ENCODE assay signal across 8 mouse cellular contexts in the genomic region with DNA sequence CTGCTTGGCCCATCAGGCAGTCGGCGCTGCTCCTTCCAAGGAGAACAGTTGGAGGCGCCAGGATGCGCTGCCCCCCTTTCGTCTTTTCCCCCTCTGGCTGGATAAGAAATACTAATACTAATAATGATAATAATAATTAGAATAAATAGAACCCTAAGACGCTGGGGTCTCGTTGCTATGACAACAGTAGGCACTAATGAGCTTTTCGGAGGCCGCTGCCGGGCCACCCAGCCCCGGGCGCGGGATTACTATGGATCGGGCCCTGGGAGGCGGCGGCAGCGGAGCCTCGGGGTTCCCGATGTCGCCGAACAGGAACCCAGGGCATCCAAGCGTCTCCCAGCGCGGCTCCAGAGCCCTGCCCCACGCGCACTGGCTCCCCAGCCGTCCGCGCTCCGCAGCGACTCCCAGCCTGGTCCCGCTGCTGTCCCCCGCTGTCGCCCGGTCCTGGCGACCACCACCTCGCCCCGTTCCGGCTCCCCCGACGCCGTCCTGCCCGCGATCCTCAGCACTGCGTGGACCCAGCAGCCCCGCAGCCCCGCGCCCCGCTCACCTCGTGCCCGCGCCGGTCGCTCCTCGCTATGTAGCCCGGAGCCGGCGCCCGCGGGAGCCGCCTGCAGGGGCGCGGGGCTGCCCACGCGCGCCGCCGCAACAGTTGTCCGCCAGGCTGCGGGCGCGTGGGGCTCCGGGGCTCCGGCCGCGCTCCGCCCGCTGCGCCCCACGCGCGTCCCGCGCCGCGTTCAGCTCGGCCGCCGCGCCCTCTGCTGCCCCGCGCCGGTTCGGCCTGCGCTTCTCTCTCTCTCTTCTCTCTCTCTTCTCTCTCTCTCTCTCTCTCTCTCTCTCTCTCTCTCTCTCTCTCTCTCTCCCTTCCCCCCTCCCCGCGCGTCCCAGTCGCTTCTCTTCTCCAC. TPM values are rescaled to one million over a fixed set of nuclear protein-coding genes. Genes with fewer than 3 reads are reported as not detected.
A peak's percentile ranks its signal among the peaks of the same experiment; 100 is the strongest.
DNase-seq lines count a peak whose midpoint lies in the region; ATAC-seq and TF ChIP-seq lines count a peak whose summit lies in the region.

No protein-coding gene starts in this region.

- H3K27me3 ChIP-seq in hindbrain, embryonic 10.5 days (ENCODE audit: insufficient read depth, poor library complexity, severe bottlenecking) = peaks cover 99% of the 10 kb centered on the region
- peaks cover 91% of the 10 kb centered on the region for H3K27me3 ChIP-seq in liver, embryonic 15.5 days

- ATAC-seq in liver, embryonic 15.5 days (ENCODE audit: insufficient read depth) = no peak

- under 1% methylated on average over 99 of the region's 99 CpGs for WGBS in hindbrain, embryonic 10.5 days
- 2% methylated on average over 85 of the region's 99 CpGs for WGBS in liver, embryonic 15.5 days (ENCODE audit: insufficient replicate concordance)

- H3K4me3 ChIP-seq in layer of hippocampus, adult 2 months = peak overlapping the region; percentile 78
- H3K4me3 ChIP-seq in hindbrain, embryonic 10.5 days = peak overlapping the region; percentile 63
- H3K4me3 ChIP-seq in liver, embryonic 15.5 days (replicated peaks) = peak overlapping the region; percentile 28

- no peaks in the 10 kb centered on the region for H3K9me3 ChIP-seq in hindbrain, embryonic 10.5 days
- no peaks in the 10 kb centered on the region for H3K9me3 ChIP-seq in liver, embryonic 15.5 days (replicated peaks)

- H3K27ac ChIP-seq in layer of hippocampus, adult 2 months = peak overlapping the region; percentile 96
- H3K27ac ChIP-seq in hindbrain, embryonic 10.5 days = peak overlapping the region; percentile 92
- H3K27ac ChIP-seq in liver, embryonic 15.5 days (replicated peaks) = no peak overlapping the region

- H3K4me1 ChIP-seq in hindbrain, embryonic 10.5 days (replicated peaks) = peaks cover 81% of the 10 kb centered on the region
- 0 out of 2 replicates have a peak, but pooled peaks cover 3% of the 10 kb centered on the region for H3K4me1 ChIP-seq in liver, embryonic 15.5 days (replicated peaks)

- no peaks in the 10 kb centered on the region for H3K36me3 ChIP-seq in hindbrain, embryonic 10.5 days
- H3K36me3 ChIP-seq in liver, embryonic 15.5 days (replicated peaks) = no peaks in the 10 kb centered on the region

- no peak; the same call in 1 of the 2 replicates for TF ChIP-seq CTCF in layer of hippocampus, adult 2 months (conservative IDR thresholded peaks at IDR 0.05)

- DNase-seq in layer of hippocampus, adult 2 months (ENCODE audit: low spot score in 2 of 2) = peak in 1 of 2 experiments; percentile 41
- no peak for DNase-seq in layer of hippocampus, adult 8-10 months (ENCODE audit: low spot score in 2 of 2)
- peak; percentile 32 for DNase-seq in embryo, embryonic 10.5 days (ENCODE audit: low spot score)
- DNase-seq in hindbrain, embryonic 10.5 days (ENCODE audit: low spot score) = no peak
- DNase-seq in frontal cortex, postnatal 25 days (ENCODE audit: low spot score in 2 of 2) = no peak
- no peak for DNase-seq in thymus, postnatal 0 days (ENCODE audit: low spot score)
- DNase-seq in adrenal gland, postnatal 14 days = no peak

- no peak overlapping the region for H3K9ac ChIP-seq in liver, embryonic 15.5 days

- H3K4me2 ChIP-seq in liver, embryonic 15.5 days = peak overlapping the region; percentile 57

RNA-seq across cellular contexts. Expression of gene Shisal1, which starts 0.8 kb away (rescaled TPM):
- 10 to 100 TPM; 61.4 to 63.9 TPM for total RNA-seq in layer of hippocampus, adult 2 months (2021)
- total RNA-seq in layer of hippocampus, adult 8-10 months (2022) = 10 to 100 TPM; 44.3 to 55.3 (median 48.2) TPM
- 4.0 and 5.2 TPM in 2 replicates for polyA plus RNA-seq in hindbrain, embryonic 10.5 days (2016; fragmentation: Nextera tagmentation; extraction: Ambion mirVana)
- polyA plus RNA-seq in liver, embryonic 15.5 days (2015; fragmentation: Nextera tagmentation; extraction: Ambion mirVana) = 0.12 and 0.20 TPM in 2 replicates
- 3.0 and 3.1 TPM in 2 replicates for polyA plus RNA-seq in thymus, postnatal 0 days (2015; fragmentation: Nextera tagmentation; extraction: Ambion mirVana)
- total RNA-seq in adrenal gland, postnatal 14 days (2021) = 1.8 and 2.6 TPM in 2 replicates

Comparison
In these comparisons a context has a peak if more than half of its experiments do, and no peak if none do; other contexts are left out.
1. H3K4me3 ChIP-seq: peak in every context shown above with its lines; median percentile 78 in layer of hippocampus, adult 2 months; 63 in hindbrain, embryonic 10.5 days; 28 in liver, embryonic 15.5 days.
2. RNA of gene Shisal1, which starts 0.8 kb away (total RNA-seq): 61.4 to 63.9 TPM in layer of hippocampus, adult 2 months and 44.3 to 55.3 TPM in layer of hippocampus, adult 8-10 months; 1.8 to 2.6 TPM in adrenal gland, postnatal 14 days; every median in the first group is over 10 times any median in the second.